Mouse (Mus musculus) left cerebral cortex, adult 9 months (tissue): ENCODE results near the gene Anks1b.
A peak's percentile ranks its signal among the peaks of the same experiment; 100 is the strongest.

Experiments
- DNase-seq, 2 experiments: peaks; one replicate each; pipeline ENCODE4 v3.0.0; 2022; ENCODE audit warnings: low spot score in 2 of 2

Anks1b gene

GRCm38 (mm10) chr10:89946636-89947349, 73.5 kb downstream of the Anks1b start:
- no peak for DNase-seq

DNA sequence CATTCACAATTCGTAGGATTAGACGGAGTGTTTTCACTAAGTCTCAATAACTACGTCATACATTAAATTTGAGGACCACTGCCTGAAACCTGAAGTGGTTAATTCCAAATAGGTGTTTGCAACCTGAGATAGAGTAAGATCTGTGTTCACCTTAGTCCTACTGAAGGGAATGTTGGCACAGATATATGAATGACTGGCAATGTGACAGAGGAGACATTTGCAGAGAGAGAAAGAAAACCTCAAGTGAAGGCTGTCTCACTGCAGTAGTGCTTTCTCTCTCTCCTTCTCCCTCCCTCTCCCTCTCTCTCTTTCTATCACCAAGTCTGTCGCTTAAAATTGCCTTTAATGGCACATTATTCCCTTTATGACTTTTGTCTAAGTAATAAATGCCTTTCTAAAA, 101.1 kb downstream of the Anks1b start:
- DNase-seq = no peak

- DNase-seq = no peak
These were observed 102.1 kb downstream of the Anks1b start for GRCm38 (mm10) chr10:89975431-89975841.

DNA sequence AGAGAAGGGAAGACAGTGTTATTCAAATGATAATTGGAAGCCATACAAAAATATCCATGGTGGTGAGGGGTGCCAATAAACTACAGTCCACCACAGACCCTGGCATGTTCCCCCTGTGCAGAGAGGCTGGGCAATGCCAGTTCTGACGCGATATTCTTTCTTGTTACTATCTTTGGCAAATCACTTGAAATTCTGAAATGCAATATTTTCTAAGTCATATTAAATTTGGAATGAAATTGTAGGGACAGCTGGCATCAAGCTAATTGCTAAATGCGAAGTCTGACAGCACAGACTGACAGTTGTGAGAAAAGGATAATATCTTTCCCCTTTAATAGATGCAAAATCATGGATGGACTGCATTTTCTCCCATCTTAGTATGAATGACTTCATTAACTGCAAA, 103.3 kb downstream of the Anks1b start:
- no peak for DNase-seq

- DNase-seq = peak in 1 of 2 experiments; percentile 39
These were observed 120.9 kb downstream of the Anks1b start for GRCm38 (mm10) chr10:89994171-89994570.

- no peak for DNase-seq
These were observed 122.5 kb downstream of the Anks1b start for GRCm38 (mm10) chr10:89995621-89996428.

- DNase-seq = no peak
These were observed 130.8 kb downstream of the Anks1b start for GRCm38 (mm10) chr10:90003980-90004729.

DNA sequence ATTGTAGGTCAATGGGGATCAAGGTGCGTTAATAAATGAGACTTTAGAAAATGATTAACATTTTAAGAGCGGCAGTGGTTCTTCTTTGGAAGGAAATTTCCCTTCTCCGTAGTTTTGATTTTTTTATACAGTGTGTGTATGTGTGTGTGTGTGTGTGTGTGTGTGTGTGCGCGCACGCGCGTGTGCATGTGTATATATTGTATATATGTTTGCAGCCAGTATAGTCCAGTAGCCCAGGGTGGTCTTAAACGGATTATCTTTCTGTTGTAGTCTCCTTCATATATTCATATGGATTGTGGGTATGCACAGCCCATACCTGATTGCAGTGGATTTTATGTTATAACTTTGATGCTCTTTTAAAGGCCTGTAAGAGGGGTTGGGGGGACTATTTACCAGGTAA, 131.6 kb downstream of the Anks1b start:
- no peak for DNase-seq

- DNase-seq = no peak
These were observed 159.7 kb downstream of the Anks1b start for GRCm38 (mm10) chr10:90033037-90033436.

- no peak for DNase-seq
These were observed 170.0 kb downstream of the Anks1b start for GRCm38 (mm10) chr10:90043287-90043686.

DNA sequence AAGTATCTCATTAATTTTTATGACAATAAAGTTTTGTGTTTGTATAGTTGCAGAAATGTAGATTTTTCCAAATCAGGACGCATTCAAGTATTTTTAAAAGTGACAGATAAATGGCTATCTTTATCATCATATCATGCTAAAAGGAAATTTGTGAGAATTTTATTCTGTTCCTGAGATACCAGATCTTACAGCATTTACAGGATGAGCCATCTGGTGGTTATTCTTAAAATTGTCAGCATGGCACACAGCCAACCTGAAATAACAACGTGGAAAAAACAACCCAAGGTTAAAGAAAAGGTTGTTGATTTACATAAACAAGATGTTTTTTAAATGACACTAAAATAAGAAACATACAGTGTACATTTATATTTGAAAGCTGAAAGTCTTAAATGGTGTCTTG, 170.5 kb downstream of the Anks1b start:
- DNase-seq = peak in 1 of 2 experiments; percentile 38

DNA sequence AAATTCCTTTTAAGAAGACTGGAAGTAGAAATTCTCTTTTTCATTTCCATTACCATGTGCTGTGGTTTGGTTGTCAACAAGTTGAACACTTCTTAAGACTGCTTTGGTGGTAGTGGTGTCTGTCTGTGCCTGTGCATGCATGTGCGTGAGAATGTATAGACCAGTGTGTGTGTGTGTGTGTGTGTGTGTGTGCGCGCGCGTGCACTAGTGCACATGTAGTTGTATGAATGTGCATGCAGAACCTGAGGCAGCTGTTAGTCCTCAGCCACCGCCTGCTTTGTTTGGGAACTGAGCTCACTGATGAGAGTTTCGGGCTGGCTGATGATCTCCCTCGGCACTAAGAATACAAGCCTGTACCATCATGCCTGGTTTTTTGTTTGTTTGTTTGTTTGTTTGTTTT, 170.9 kb downstream of the Anks1b start:
- DNase-seq = no peak

DNA sequence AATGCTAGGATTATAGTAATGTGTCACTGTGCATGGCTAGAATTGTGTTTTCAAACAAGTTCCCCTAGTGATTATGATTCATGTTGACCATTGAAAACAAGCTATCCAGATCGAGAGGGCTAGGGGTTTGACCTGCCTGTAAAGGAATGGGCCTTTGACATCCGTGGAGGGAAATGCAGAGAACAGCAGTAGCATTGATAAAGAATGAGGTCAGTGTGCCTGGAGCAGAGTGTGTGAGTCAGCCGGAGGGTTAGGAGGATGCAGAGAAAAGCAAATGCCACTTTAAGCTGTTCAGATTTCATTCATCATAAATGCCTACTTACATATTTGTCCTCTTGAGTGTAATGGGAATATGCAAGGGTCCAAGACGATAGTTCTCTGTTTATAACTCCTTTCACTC, 195.3 kb downstream of the Anks1b start:
- no peak for DNase-seq

DNA sequence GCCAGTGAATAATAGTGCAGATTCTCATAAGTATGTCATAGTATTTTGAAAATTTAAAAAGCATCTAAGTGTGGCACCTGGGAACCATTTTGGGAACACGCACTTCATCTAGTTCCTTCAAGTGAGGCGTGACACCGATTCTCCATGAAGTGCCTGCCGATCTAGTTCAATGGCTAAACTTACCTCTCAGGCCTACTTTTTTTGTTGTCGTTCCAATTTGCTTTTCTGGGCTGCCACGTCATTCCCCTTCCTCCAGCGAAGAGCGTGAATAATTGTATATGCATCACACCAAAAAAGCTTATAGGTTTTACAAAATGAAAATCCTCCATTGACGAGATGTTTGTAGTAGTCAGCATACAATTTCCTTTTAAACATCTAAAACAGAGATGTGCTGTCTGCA, 204.6 kb downstream of the Anks1b start:
- no peak for DNase-seq

DNA sequence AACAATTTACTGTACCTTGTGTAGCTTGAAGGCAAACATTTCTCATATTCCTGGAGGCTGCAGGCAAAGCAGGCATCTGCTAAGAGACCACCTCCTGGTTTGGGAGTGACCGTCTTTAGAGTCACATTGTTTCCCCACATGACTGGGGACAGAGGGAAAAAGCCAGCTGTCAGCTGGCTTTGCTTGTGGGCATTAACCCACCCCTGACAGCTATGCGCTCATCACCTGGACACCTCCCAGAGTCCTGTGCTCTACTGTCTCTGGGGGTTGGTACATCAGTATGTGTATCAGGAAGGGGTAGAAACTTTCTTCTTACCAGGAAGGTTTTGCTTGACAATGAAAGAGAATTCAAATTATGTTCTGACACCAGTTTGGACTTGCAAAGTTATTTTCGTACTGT, 207.8 kb downstream of the Anks1b start:
- no peak for DNase-seq

DNA sequence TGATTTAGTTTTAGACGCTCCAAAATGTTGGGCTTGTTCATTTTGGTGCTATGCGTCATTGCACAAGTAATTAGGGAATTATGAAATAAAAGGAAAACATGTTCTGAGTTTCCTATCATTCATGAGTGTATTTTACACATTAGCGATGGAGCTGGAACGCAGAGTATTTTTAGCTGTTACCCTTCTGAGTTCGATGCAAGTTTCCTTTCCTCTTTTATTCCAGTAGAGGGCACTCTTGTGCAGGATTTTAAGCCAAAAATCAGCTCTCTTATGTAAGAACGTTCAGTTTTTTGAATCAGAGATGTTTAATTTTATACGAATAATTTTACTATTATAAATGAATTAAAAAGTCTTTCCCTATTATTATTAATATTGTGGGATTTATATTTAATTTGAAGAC, 208.3 kb downstream of the Anks1b start:
- DNase-seq = peak in 1 of 2 experiments; percentile 32

DNA sequence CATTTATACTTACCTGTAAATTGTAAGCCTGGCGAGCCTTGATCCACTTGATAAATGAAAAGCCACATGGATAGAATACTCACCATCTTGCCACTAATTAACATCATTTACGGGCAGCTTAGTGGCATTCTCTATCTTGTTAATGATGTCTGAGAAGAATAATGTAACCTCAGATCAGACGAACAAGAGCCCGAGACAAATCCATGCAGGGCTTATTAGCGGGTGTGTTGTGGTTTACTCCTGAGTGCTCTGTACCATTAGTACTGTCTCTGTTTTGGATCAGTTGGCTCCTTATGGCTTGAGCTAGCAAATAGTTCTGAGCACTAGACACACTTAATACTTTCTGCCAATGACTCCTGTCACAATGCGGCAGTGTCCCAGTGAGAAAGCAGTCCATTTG, 220.6 kb downstream of the Anks1b start:
- DNase-seq = no peak

GRCm38 (mm10) chr10:90112662-90113061, 239.4 kb downstream of the Anks1b start:
- no peak for DNase-seq

DNA sequence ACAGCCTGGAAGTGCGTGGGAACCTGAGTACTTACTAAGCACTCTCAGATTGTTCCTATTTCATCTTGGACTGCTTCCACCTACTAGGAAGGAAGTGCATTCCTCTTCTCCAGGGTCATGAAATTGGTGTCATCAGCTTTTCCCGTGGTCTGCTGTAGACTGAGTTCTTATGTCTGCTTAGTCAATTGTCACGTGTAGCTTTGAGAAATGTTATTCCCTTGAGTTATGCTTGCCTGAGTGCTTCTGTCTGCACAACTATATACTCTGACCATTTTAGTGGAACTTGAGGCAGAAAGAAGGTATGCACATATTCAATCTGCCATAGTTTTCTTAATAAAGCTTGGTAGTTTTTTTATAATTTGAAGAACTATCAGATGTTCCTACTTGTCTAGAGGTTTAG, 243.6 kb downstream of the Anks1b start:
- no peak for DNase-seq

DNA sequence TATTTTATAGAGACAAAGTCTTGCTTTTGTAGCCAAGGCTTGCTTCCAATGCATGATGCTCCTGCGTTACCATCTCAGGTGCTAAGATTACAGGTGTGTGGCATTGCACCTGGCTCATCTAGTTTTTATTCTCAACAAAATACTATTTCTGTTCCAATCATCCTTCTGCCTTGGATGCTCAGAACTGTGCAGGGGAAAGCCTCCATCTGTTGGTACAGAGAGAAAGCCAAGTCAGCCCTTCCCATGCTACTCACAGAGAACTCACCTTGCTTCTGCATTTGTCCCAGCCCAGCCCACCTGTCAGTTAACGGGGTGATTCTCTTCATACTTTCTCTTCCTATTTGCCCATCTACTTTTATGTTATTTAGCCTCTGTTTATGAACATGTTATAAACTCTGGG, 244.5 kb downstream of the Anks1b start:
- DNase-seq = no peak

- DNase-seq = no peak
These were observed 264.2 kb downstream of the Anks1b start for GRCm38 (mm10) chr10:90137538-90137937.

- no peak for DNase-seq
These were observed 267.6 kb downstream of the Anks1b start for GRCm38 (mm10) chr10:90140947-90141346.

GRCm38 (mm10) chr10:90144444-90144843, 271.1 kb downstream of the Anks1b start:
- no peak for DNase-seq
